Mouse (Mus musculus) monocyte, adult 5-6 weeks (primary cell): ENCODE measurements around the gene Slco2b1. TPM values are rescaled to one million over a fixed set of nuclear protein-coding genes. Genes with fewer than 3 reads are reported as not detected.

ENCODE experiments used
- total RNA-seq: library from RNA; stranded (forward); fragments of 200-1000, 200-491, 200-594 nt; gene quantifications from 3 replicates; pipeline ENCODE4 v1.2.3, GENCODE M21; 2017

Gene Slco2b1
- total RNA-seq, 1 experiment from 2014 or later: 0.48 TPM

Other genes with a start within 250 kb of the Slco2b1 start
- 0.49 to 1.6 TPM in 2 of 3 replicates, not detected in the other for gene Klhl35, start 245.3 kb downstream of the Slco2b1 start, total RNA-seq
- gene Rps3, start 227.6 kb downstream of the Slco2b1 start, total RNA-seq: 1,253 to 1,571 TPM (median 1,557 TPM) in 3 replicates
- gene Arrb1, start 175.9 kb downstream of the Slco2b1 start, total RNA-seq: 70.1 to 101 TPM (median 79.0 TPM) in 3 replicates
- gene Tpbgl, start 84.2 kb downstream of the Slco2b1 start, total RNA-seq: 0.68 TPM in 1 of 3 replicates, not detected in the others
- not detected in 3 replicates for gene Olfr520, start 18.9 kb upstream of the Slco2b1 start, total RNA-seq
- not detected in 3 replicates for gene Olfr521, start 52.2 kb upstream of the Slco2b1 start, total RNA-seq
- 0.75 to 1.2 TPM in 2 of 3 replicates, not detected in the other for gene Neu3, start 117.1 kb upstream of the Slco2b1 start, total RNA-seq
- 0.21 to 0.86 TPM in 2 of 3 replicates, not detected in the other for gene Xrra1, start 147.8 kb upstream of the Slco2b1 start, total RNA-seq
- 121 to 148 TPM (median 139 TPM) in 3 replicates for gene Spcs2, start 152.1 kb upstream of the Slco2b1 start, total RNA-seq